Comparison of ENCODE assay signal across 8 mouse cellular contexts in genomic region chr12:16151170-16151702, GRCm38 (mm10).
A peak's percentile ranks its signal among the peaks of the same experiment; 100 is the strongest.
DNase-seq lines count a peak whose midpoint lies in the region; ATAC-seq and TF ChIP-seq lines count a peak whose summit lies in the region.

No protein-coding gene starts in this region.

- 0 out of 2 replicates have a peak, but pooled peaks have one; percentile 35 for ATAC-seq in hindbrain, embryonic 15.5 days (ENCODE audit: low FRiP score, low read depth)
- ATAC-seq in hindbrain, embryonic 12.5 days (ENCODE audit: low FRiP score): no peak
- ATAC-seq in lung, postnatal 0 days: no peak

- H3K4me2 ChIP-seq in hindbrain, embryonic 15.5 days: no peak overlapping the region
- no peak overlapping the region for H3K4me2 ChIP-seq in hindbrain, embryonic 12.5 days (replicated peaks)
- H3K4me2 ChIP-seq in lung, postnatal 0 days (replicated peaks; ENCODE audit: low read depth, low read length): no peak overlapping the region

- H3K4me1 ChIP-seq in hindbrain, embryonic 15.5 days (replicated peaks): peaks cover 14% of the 10 kb centered on the region
- H3K4me1 ChIP-seq in hindbrain, embryonic 12.5 days: peaks cover 7% of the 10 kb centered on the region; the same call in 1 of the 2 replicates
- H3K4me1 ChIP-seq in embryonic fibroblast, embryonic 13.5 days (ENCODE audit: control insufficient read depth, insufficient read depth, low read length): peaks cover 19% of the 10 kb centered on the region
- H3K4me1 ChIP-seq in lung, postnatal 0 days (ENCODE audit: insufficient read depth, low read depth, low read length): no peaks in the 10 kb centered on the region

- H3K79me2 ChIP-seq in C2C12 (ENCODE audit: control insufficient read depth, insufficient read depth): no peaks in the 10 kb centered on the region

- no peak for TF ChIP-seq EP300 in lung, postnatal 0 days (IDR thresholded peaks at IDR 0.05)

- 50% methylated on average over 5 of the region's 5 CpGs for WGBS in hindbrain, embryonic 15.5 days
- 67% methylated on average over 5 of the region's 5 CpGs for WGBS in hindbrain, embryonic 12.5 days
- 30% methylated on average over 5 of the region's 5 CpGs for WGBS in lung, postnatal 0 days

- DNase-seq in left cerebral cortex, adult 18-20 months (ENCODE audit: low spot score in 2 of 2): peak; percentile 59 to 77
- no peak for DNase-seq in spleen, postnatal 4 days (ENCODE audit: low spot score in 2 of 2)
- DNase-seq in lung, postnatal 0 days (ENCODE audit: low spot score): no peak
- no peak for DNase-seq in cerebellum, postnatal 25 days

- no peak overlapping the region for H3ac ChIP-seq in C2C12 (ENCODE audit: control insufficient read depth, insufficient read length, low read depth)

- H3K79me3 ChIP-seq in C2C12 (ENCODE audit: low read depth): no peaks in the 10 kb centered on the region

- no peaks in the 10 kb centered on the region for H3K27me3 ChIP-seq in hindbrain, embryonic 15.5 days
- H3K27me3 ChIP-seq in hindbrain, embryonic 12.5 days: no peaks in the 10 kb centered on the region
- H3K27me3 ChIP-seq in C2C12 (ENCODE audit: control insufficient read depth, insufficient read depth, insufficient read length): no peaks in the 10 kb centered on the region
- no peaks in the 10 kb centered on the region for H3K27me3 ChIP-seq in lung, postnatal 0 days (replicated peaks; ENCODE audit: insufficient read depth, low read length)

- peak overlapping the region; percentile 23; the same call in 1 of the 2 replicates for H3K27ac ChIP-seq in hindbrain, embryonic 15.5 days (replicated peaks)
- no peak overlapping the region for H3K27ac ChIP-seq in hindbrain, embryonic 12.5 days
- H3K27ac ChIP-seq in embryonic fibroblast, embryonic 13.5 days (ENCODE audit: insufficient read depth, low read length): peak overlapping the region; percentile 90
- no peak overlapping the region for H3K27ac ChIP-seq in lung, postnatal 0 days (ENCODE audit: low read length)

- no peak for TF ChIP-seq POLR2A in embryonic fibroblast, embryonic 13.5 days (IDR thresholded peaks at IDR 0.05; ENCODE audit: low read depth, low read length)

- no peak overlapping the region for H3K4me3 ChIP-seq in hindbrain, embryonic 15.5 days
- H3K4me3 ChIP-seq in hindbrain, embryonic 12.5 days: no peak overlapping the region
- H3K4me3 ChIP-seq in C2C12 (ENCODE audit: insufficient read depth, poor library complexity, severe bottlenecking): no peak overlapping the region
- no peak overlapping the region for H3K4me3 ChIP-seq in embryonic fibroblast, embryonic 13.5 days (ENCODE audit: insufficient read depth, low read length)
- H3K4me3 ChIP-seq in lung, postnatal 0 days (ENCODE audit: low read depth, low read length): no peak overlapping the region

- H3K36me3 ChIP-seq in hindbrain, embryonic 15.5 days: no peaks in the 10 kb centered on the region
- H3K36me3 ChIP-seq in hindbrain, embryonic 12.5 days: no peaks in the 10 kb centered on the region
- H3K36me3 ChIP-seq in C2C12 (ENCODE audit: control insufficient read depth, insufficient read depth): no peaks in the 10 kb centered on the region
- H3K36me3 ChIP-seq in lung, postnatal 0 days (ENCODE audit: insufficient read depth, low read length): no peaks in the 10 kb centered on the region

- H3K9me3 ChIP-seq in hindbrain, embryonic 15.5 days: no peaks in the 10 kb centered on the region
- H3K9me3 ChIP-seq in hindbrain, embryonic 12.5 days (replicated peaks): no peaks in the 10 kb centered on the region
- H3K9me3 ChIP-seq in lung, postnatal 0 days (ENCODE audit: low read length): no peaks in the 10 kb centered on the region

- H3K9ac ChIP-seq in hindbrain, embryonic 15.5 days: no peak overlapping the region
- H3K9ac ChIP-seq in hindbrain, embryonic 12.5 days: no peak overlapping the region
- H3K9ac ChIP-seq in lung, postnatal 0 days (replicated peaks; ENCODE audit: low read depth): no peak overlapping the region

- no peak for TF ChIP-seq CTCF in C2C12 (IDR thresholded peaks at IDR 0.05; ENCODE audit: control insufficient read depth, insufficient read depth, insufficient read length)
- no peak for TF ChIP-seq CTCF in embryonic fibroblast, embryonic 13.5 days (IDR thresholded peaks at IDR 0.05; ENCODE audit: borderline replicate concordance, insufficient read depth, low read length)
- TF ChIP-seq CTCF in lung, postnatal 0 days (IDR thresholded peaks at IDR 0.05): no peak

TF ChIP-seq in C2C12, 6 proteins besides CTCF, POLR2A, EP300 and RAD21:
- TF ChIP-seq MYOD1 (IDR thresholded peaks at IDR 0.05; ENCODE audit: control insufficient read depth, insufficient read length, low read depth): no peak
- peak; percentile 91 for TF ChIP-seq CEBPB (IDR thresholded peaks at IDR 0.05; ENCODE audit: low read depth)
- TF ChIP-seq MAX (IDR thresholded peaks at IDR 0.05): no peak
- TF ChIP-seq USF1 (IDR thresholded peaks at IDR 0.05; ENCODE audit: low read depth): no peak
- TF ChIP-seq MYOG (IDR thresholded peaks at IDR 0.05; ENCODE audit: control insufficient read depth, extremely low read depth, insufficient read length): no peak
TF ChIP-seq in C2C12: peak in this region for 1.

Comparison
In these comparisons a context has a peak if more than half of its experiments do, and no peak if none do; other contexts are left out.
1. H3K27ac ChIP-seq: peak in hindbrain, embryonic 15.5 days (single experiment) and embryonic fibroblast, embryonic 13.5 days (single experiment); none in hindbrain, embryonic 12.5 days (single experiment) and lung, postnatal 0 days (single experiment).
2. DNase-seq: peak in left cerebral cortex, adult 18-20 months (2 of 2); none in spleen, postnatal 4 days (0 of 2), lung, postnatal 0 days (single experiment) and cerebellum, postnatal 25 days (0 of 2).